Mouse (Mus musculus) left cerebral cortex, postnatal 36 days (tissue): Measurements from ENCODE around the gene Ric8a. TPM values are rescaled to one million over a fixed set of nuclear protein-coding genes. Genes with fewer than 3 reads are reported as not detected.

Source experiments
- DNase-seq, 2 experiments: peaks; one replicate each; pipeline ENCODE4 v3.0.0; 2021 to 2022; ENCODE audit warnings: low spot score in 2 of 2, mixed read lengths in 1 of 2
- intact Hi-C: fragments of 180-260 bp; cut with DNase I; formaldehyde crosslinking; loops from one replicate; pipeline ENCODE4 v1.15.1; 2025
- total RNA-seq, 2 experiments: library from RNA; stranded (reverse); gene quantifications; 2 replicates each; pipeline ENCODE4 v1.2.3; 2021

The Ric8a gene
- 10 to 100 TPM; 68.2 to 68.7 TPM for total RNA-seq

GRCm38 (mm10) chr7:140856785-140857549 lies at the start of gene Ric8a:
TSS of gene Ric8a (plus strand) at chr7:140856957.
- peak; percentile 92 for DNase-seq
- intact Hi-C loops: loop anchor here (1.0 to 5.0 kb wide), 2 partner anchors 25 to 205 kb away; partner anchors contain the start of genes B4galnt4 and Sirt3

DNA sequence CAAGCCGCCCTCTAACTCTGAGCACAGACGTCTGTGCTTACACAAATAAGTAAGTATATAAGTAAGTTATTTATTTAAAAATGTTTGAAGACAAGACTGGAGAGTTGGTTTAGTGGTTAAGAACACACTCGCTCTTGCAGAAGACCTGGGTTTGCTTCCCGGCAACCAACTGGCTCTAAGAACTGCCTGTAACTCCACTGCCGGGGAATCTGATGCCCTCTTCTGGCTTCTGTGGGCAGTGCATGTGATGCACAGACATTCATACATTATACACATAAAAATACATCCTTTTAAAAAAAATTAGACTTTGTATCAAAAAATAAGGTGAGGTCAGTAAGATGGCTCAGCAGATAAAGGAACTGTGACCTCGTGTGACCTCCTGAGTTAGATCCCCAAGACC lies 46.3 kb upstream of the Ric8a start:
- intact Hi-C loops: no loop called here
- no peak for DNase-seq

DNA sequence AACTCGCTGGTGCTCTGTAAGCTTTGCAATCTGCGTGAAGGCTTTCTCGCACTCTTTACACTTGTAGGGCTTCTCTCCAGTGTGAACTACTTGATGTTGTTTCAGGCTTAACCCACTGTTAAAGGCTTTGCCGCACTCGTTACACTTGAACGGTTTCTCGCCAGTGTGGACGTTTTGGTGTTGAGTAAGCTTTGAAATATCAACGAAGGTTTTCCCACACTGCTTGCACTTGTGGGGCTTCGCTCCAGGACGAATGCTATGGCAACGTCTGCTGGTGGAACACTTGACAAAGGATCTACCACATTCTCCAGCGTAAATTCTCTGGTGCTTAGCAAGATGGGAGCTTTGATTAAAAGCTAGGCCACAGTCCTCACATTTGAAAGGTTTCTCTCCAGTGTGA lies 45.0 kb upstream of the Ric8a start:
- DNase-seq: no peak
- intact Hi-C loops: no loop called here

- DNase-seq: no peak
- intact Hi-C loops: no loop called here
These were observed 43.9 kb upstream of the Ric8a start for GRCm38 (mm10) chr7:140812850-140813249.

DNA sequence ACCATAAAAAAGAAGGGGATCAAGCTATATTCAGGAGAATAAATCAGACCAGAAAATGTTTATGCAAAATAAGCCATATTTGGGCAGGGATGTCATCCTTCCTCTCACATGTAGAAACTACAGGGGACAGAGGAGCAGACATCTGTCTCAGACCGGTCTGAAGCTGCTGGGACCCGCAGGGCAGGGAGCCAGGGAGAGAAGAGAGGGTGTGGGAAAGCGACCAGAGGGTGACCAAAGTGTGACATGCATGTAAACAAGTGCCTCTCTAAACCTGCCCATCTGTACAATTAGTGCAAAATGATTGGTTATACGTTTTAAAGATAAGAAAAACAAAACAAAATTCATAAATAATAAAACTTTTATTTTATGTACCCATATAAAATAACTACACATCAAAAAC lies 36.6 kb upstream of the Ric8a start:
- no peak for DNase-seq
- intact Hi-C loops: no loop called here

- intact Hi-C loops: no loop called here
These were observed 35.5 kb upstream of the Ric8a start for GRCm38 (mm10) chr7:140821305-140821652.

DNA sequence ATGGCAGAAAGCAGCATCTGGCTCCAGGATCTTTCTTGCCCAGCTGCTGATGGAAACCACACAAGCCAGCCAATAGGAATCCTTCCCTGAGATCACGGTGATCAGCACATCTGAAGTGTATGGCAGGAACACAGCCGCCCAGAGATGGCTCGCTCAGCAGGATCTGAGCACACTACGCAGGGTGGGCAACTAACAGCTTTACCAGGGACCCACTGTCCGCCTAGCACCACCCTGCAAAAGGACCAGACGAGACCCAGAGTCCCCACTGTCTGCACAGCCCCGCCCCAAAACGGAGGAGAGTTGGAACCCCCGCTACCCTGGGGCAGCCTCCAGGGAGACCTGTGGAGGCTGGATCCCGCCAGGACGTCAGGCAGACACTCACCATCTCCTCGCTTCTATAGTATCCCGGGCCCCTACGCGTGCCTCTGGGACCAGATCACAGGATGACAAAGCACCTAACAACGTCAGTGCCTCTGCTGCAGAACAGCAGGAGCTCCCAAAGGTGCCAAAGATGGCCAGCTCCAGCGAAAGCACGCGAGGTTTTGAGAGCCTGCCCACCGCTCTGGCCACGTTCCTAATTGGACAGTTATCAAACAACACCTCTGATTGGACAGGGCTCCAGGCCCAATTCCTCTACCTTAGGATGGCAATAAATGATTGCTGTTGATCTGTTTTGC lies 35.0 kb upstream of the Ric8a start, which contains the start of gene Zfp941:
TSS of gene Zfp941 (minus strand) at position 526 of the 677 bp plus-strand sequence.
- intact Hi-C loops: no loop called here
- peak; percentile 61 to 75 for DNase-seq

More at GRCm38 (mm10) chr7:140821305-140821652, 35.5 kb upstream of the Ric8a start:
- no peak for DNase-seq

- intact Hi-C loops: no loop called here
- no peak for DNase-seq
These were observed 34.0 kb upstream of the Ric8a start for GRCm38 (mm10) chr7:140822731-140823130.

DNA sequence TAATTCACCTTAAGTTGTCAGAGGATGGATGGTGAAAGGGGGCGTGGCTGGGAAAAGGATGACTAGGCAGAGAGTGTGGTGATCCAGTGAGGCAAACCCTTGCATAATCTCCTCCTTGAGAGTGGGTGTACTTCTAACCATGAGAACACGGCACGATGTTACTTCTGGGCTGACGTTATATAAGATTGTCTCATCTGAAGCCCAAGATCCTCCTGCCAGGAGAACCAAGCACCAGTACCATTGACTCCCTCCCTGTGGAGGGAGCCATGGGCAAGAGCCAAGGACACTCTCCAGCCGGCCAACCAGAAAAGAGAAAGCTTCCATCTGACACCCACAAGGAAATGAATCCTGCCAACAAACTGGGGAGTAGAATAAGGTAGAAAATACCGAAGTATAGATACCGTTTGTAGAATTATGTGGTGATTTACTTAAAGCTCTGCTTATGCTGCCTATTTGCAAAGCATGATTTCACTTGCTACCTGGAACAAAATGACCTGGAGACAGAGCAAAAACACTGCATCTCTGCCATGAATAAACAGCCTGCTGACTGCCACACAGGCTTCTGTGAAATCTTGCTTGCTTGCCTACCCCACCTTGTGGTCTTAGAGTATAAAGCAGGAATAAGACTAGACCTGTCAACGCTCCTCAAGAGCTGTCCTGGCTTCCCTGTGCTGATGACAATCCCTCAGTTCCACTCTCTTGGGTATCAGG lies 28.4 kb upstream of the Ric8a start:
- DNase-seq: peak; percentile 69 to 81

GRCm38 (mm10) chr7:140831447-140831846 lies 25.3 kb upstream of the Ric8a start:
- peak in 1 of 2 experiments; percentile 1 for DNase-seq
- intact Hi-C loops: no loop called here

More for the DNA sequence above, 28.4 kb upstream of the Ric8a start:
- intact Hi-C loops: loop anchor here (2.0 kb wide), 2 partner anchors 676 to 750 kb away; no protein-coding TSS in a partner anchor

- no peak for DNase-seq
- intact Hi-C loops: no loop called here
These were observed 23.4 kb upstream of the Ric8a start for GRCm38 (mm10) chr7:140833341-140833740.

- no peak for DNase-seq
- intact Hi-C loops: no loop called here
These were observed 21.6 kb upstream of the Ric8a start, which contains the start of gene Urah for GRCm38 (mm10) chr7:140834968-140835757. TSS of gene Urah (plus strand) at chr7:140835018.

- DNase-seq: no peak
- intact Hi-C loops: no loop called here
These were observed 21.0 kb upstream of the Ric8a start for GRCm38 (mm10) chr7:140835758-140836087.

- DNase-seq: peak in 1 of 2 experiments; percentile 59
- intact Hi-C loops: no loop called here
These were observed 20.3 kb upstream of the Ric8a start for GRCm38 (mm10) chr7:140836243-140837115.

DNA sequence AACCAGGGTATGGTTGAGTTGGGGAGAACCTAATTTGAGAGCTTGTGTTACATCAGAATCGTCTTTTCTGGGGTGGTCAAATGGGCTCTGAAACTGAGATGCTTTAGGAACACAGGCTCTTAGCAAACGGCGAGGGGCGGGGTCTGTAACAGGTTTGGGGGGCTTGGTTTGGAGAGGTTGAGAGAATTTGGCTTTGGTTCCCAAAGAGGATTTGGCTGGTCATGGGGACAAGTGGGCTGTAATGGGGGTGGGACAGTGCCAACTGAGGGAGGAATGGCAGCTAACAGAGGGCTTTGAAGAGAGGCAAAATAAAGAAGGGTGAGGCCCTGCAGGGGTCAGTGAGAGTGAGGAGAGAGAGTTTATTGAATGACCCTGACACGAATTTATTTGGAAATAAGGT lies 17.2 kb upstream of the Ric8a start:
- intact Hi-C loops: no loop called here
- no peak for DNase-seq

GRCm38 (mm10) chr7:140840750-140841735 lies 15.7 kb upstream of the Ric8a start:
- intact Hi-C loops: no loop called here

DNA sequence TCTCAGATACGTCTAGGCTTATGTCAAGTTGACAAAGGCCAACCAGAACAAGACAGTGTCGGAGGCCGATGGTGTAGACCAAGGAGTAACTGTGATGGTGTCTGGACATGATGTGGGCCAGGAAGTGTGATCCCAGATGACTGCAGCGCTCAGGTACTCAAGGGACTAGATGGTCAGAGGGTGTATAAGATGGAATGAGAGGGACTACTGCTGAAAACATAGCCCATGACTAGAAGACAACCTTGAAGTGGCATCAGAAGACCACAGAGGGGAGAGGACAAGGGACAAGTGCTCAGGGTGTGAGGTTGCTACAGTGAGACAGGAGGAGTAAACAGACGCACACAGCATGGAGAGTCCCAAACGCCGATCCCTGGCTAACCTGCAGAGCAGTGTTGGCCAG lies 13.0 kb upstream of the Ric8a start:
- intact Hi-C loops: loop anchor here (1.0 kb wide), 1 partner anchor 204 kb away; no protein-coding TSS in a partner anchor

More at GRCm38 (mm10) chr7:140840750-140841735, 15.7 kb upstream of the Ric8a start:
- no peak for DNase-seq

More for the DNA sequence above, 13.0 kb upstream of the Ric8a start:
- no peak for DNase-seq
